Mouse (Mus musculus): ENCODE data around the gene Sema6d.
"Not testable (repeated sequence)": the region's sequence is repeated elsewhere in the genome, so short reads cannot be mapped to it uniquely, and the experiment has no call there.

Gene Sema6d

GRCm38 (mm10) chr2:124293601-124294000, 203.8 kb downstream of the Sema6d start:
- no peak for DNase-seq (ENCODE audit: extremely low spot score)

GRCm38 (mm10) chr2:124298351-124298750, 208.6 kb downstream of the Sema6d start:
- DNase-seq (ENCODE audit: extremely low spot score), result no peak

- no peak for DNase-seq (ENCODE audit: extremely low spot score)
Measured at GRCm38 (mm10) chr2:124298872-124299271, 209.1 kb downstream of the Sema6d start.

DNA sequence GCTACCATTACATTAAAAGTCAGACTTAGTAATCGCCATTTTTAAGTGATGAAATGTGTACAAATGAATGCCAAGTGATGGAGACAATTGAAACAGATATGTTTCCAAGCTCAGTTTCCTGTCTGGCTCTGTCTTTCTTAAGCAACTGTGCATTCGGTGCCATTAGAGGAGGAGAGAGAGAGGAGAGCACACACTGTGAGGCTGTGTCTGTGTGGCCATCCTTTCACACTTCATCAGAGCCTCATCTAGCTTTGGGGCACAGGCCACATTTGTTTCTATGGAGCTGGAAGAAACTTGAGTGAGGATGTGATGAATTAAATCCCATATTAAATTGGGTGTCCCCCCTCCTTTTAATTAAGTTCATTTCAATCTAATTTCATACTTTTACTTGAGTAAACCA, 218.8 kb downstream of the Sema6d start:
- DNase-seq (ENCODE audit: extremely low spot score), result no peak

GRCm38 (mm10) chr2:124309361-124310128, 219.8 kb downstream of the Sema6d start:
- no peak for DNase-seq (ENCODE audit: extremely low spot score)

GRCm38 (mm10) chr2:124322528-124323215, 232.9 kb downstream of the Sema6d start:
- no peak for DNase-seq (ENCODE audit: extremely low spot score)

DNA sequence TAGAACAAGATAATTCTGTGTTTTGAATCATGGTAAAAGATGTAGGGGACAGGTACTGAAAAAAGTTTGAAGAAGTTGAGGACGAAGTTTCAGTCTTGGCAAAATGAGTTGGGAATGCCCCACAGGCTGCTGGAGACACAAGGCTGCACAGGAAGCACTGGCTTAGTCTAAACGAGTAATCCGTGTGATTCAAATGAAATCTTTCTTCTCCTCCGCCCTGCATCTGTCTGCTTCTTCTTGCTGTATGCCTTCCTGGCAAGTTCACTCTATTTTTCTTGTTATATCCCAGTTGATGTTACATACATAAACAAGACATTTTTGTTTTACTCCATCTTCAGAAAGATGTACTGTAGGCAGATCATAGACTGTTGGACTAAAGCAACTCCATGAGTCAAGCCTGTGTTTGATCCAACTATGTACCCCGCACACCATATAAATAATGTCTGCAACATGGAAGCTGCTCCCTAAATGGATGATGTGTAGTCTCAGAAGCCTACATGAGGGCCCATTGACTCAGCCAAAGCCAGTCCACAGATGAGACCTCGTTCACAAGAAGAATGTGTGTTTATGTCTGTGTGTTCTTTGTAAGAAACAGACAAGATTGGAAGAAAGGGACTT, 234.4 kb downstream of the Sema6d start:
- DNase-seq (ENCODE audit: extremely low spot score), result no peak

DNA sequence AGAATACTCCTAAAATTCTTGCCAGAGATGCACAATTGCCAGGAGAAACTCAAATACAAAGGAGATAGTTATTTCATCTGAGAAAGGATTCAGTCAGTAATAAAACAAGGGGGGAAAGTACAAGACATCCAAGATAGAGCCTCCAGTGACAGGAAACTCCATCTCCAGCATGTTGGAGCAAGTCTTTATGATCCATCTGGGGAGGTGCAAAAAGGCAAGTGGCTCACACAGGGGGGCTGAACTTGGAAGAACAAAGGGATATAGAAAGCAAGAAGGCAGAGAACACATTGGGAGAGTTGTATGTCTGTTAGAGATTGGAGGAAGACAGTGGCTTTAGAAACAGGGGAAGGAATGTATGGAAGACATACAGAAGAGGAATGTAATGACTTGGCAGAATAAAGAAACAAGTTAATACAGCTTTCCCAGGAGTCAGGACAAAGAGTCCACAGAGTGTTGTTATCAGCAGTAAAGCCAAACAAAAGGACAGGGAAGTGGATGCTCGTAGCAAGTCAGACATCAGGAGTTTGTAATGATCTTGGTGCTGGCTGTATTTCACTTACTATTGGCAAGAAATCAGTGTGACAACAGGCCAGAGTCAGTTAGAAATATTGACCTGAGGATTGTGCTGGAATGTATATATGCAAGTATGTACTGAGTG, 239.8 kb downstream of the Sema6d start:
- DNase-seq (ENCODE audit: extremely low spot score), result no peak

- no peak for DNase-seq (ENCODE audit: extremely low spot score)
Measured at GRCm38 (mm10) chr2:124332890-124333289, 243.1 kb downstream of the Sema6d start.

DNA sequence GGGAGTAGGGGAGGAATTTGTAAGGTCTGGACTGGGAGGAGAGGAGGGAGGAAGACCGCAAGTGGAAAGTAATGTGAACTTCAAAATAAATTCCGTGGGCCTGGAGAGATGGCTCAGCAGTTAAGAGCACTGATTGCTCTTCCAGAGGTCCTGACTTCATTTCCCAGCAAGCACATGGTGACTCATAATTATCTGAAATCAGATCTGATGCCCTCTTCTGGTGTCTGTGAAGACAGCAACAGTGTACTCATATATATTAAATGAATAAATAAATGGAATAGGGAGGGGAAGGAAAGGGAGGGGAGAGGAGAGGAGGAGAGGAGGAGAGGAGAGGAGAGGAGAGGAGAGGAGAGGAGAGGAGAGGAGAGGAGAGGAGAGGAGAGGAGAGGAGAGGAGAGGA, 244.9 kb downstream of the Sema6d start:
- not testable (repeated sequence) for DNase-seq (ENCODE audit: extremely low spot score)

GRCm38 (mm10) chr2:124338296-124338695, 248.5 kb downstream of the Sema6d start:
- no peak for DNase-seq (ENCODE audit: extremely low spot score)

DNA sequence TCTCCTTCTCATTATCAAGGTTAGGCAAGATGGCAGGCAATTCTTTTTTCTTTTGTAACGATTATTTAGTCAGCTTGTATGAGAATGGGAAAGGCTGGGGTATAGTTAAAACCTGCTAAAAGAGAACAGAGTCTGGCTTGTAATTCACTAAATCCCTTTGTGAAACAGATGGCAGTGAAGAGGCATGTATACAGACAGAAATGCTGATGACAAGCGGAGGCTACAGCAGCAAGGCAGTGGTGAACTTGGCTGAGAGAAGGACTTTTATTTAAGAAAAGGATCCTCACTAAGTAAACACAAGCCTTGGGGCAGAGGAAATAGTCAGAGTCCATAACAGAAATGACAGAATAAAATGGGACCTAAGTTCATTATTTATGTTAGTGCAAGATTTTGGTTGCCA, 264.4 kb downstream of the Sema6d start:
- DNase-seq (ENCODE audit: extremely low spot score), result no peak

DNA sequence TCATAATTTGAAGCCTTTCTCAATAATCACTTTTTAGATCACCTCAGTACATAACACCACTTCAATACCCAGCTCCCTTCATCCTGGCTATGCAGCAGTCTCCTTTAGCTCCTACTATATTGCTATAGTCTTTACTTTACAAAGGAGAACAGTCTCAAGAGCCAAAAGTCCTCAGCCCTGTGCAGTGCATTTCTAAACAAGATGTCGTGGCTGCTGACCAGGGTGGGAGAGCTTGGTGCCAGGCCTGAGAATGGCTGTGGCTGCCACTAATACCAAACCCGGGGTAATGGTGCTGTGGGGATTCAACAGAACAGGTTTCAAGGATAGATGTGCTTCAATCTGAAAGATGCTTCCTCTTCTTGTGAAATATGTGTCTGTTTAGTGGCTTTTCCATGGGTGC, 264.9 kb downstream of the Sema6d start:
- no peak for DNase-seq (ENCODE audit: extremely low spot score)

GRCm38 (mm10) chr2:124369291-124369690, 279.5 kb downstream of the Sema6d start:
- no peak for DNase-seq (ENCODE audit: extremely low spot score)

DNA sequence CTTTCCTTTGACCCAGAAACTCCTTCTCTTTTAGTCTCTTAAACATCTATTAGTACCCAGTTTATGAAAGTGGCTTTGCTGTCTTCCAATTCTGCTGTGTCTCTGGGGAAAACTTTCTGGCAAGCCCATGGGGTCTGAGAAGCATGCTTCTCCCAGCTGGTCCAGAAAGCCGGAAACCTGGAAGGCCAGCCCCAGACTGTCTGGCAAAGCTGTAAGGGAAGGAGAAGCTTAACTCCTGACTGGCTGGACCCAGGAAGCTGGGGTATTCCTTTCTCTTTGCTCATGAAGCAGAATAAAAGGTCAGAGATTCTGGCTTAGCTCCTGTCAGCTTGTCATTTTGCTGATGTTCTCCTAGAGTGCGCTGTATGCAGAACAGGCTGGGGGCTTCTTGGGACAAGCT, 280.2 kb downstream of the Sema6d start:
- DNase-seq (ENCODE audit: extremely low spot score), result no peak

DNA sequence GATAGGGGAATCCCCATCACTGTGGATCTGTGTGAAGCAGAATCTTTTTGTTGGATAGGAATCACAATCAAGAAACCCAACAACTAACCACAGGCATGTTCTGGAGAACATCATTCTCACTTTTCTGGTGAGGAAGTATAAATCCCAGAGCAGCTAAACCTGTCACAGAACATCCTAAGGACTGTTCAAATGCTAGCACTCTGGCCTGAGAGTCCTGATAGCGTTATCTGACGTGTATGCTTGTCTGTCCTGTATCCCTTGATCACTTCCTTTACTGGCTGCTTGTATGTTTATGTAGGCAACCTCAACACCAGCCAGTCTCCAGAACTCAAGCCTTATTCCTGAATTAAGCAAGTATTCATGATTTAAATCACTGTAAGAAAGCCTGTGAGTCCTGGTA, 281.6 kb downstream of the Sema6d start:
- DNase-seq (ENCODE audit: extremely low spot score), result no peak

- no peak for DNase-seq (ENCODE audit: extremely low spot score)
Measured at GRCm38 (mm10) chr2:124385053-124385452, 295.3 kb downstream of the Sema6d start.

- DNase-seq (ENCODE audit: extremely low spot score), result no peak
Measured at GRCm38 (mm10) chr2:124385722-124386121, 296.0 kb downstream of the Sema6d start.

GRCm38 (mm10) chr2:124388269-124388668, 298.5 kb downstream of the Sema6d start:
- DNase-seq (ENCODE audit: extremely low spot score), result no peak

DNA sequence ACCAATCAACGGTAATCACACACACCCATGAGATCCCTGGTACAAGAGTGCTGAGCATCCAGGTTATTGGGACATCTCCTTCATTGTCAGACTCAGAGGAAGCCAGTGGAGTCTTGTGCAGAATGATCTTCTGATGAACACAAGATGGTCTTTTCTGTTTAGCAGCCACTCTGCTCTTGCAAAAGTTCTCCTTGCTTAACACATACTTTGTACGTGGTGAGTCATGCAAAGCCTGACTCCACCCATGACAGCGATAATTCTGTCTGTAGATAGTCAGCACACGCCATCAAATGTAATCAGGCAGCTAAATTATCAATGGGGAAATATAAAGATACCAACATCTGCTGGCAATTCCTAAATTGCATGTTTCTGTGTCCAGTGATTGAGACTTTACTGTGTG, 307.0 kb downstream of the Sema6d start:
- DNase-seq (ENCODE audit: extremely low spot score), result no peak

DNA sequence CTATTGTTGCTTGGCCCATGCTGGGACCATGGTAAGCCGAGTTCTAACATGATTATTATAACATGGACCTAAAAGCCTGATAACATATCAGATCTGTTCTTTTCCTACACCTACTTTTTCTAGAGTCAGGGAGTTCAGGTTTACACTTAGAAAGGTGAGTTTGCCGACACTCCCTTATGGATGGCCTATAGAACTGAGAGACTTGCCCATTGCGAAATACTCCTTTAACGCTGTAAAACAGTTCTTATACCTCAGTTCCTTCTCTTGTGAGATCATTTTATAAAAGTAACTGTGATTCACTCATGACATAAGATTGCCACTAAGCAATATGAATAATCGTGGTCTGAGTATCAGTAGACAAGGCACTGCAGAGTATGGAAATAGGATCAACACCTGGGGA, 307.5 kb downstream of the Sema6d start:
- no peak for DNase-seq (ENCODE audit: extremely low spot score)

- DNase-seq (ENCODE audit: extremely low spot score), result no peak
Measured at GRCm38 (mm10) chr2:124399611-124400010, 309.8 kb downstream of the Sema6d start.
